Mouse (Mus musculus) adrenal gland, adult (tissue): Measurements from ENCODE around the gene Gbf1.

ENCODE experiments used
- DNase-seq, 2 experiments: peaks; one replicate each; pipeline ENCODE4 v3.0.0; 2022 to 2023; ENCODE audit warnings: low spot score in 1 of 2; ENCODE audit not compliant: inconsistent age in 2 of 2

Gbf1 gene

GRCm38 (mm10) chr19:46314872-46315742 lies 162.8 kb downstream of the Gbf1 start:
- DNase-seq = peak in 1 of 2 experiments; percentile 17

DNA sequence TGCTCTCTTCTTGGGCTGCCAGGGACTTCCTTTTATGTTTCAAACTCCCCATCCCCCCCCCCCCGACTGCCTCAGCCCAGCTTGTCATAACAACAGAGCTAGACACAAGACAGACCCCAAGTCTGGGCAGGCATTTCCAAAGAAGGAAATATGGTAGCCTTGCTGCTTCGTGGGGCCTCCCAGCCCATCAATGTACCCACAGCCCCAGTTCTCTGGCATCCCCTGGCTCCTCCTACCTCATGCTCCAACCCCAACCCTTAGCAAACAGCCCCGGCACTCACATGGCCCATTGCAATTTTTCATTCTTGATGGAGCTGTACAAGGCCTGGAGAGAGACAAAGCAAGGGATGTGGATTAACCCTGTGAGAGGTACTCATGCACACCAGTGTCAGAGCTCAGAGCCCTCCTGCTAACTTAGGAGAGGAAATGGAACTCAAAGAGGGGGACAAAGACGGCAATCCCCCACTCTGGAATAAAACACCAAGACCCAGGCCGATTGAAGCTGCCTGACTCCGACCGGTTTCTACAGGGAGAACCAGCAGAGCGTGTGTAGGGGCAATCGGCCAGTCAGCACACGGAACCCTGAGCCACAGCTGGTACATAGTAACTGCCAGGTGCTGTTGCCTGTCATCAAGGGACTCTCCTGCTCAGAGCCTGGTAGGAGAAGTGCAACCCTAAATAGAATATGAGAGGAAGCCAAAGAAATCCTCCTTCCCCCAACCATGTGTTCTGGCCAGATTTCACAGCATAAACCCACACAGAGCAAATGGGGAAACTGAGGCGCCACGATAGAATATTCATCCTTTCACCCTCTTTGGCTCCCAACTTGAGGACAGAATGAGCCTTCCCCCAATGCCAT lies 163.7 kb downstream of the Gbf1 start:
- DNase-seq = peak in 1 of 2 experiments; percentile 3

GRCm38 (mm10) chr19:46316846-46317545 lies 164.7 kb downstream of the Gbf1 start:
- DNase-seq = peak in 1 of 2 experiments; percentile 5

DNA sequence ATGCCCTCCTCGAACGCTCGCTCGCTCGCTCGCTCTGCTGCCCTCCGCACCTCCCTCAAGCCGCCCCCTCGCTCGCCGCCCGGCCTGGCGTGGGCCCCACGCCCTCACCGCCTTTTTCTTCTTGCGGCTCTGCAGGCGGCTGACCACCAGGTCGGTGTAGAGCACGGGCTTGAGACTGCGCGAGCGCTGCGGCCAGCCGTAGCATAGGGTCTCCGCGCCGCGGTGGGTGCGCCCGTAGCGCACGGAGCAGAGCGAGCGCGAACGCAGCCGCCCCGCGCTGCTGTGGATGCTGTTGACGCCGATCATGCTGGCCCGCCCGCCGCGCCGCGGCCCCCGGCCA lies 165.2 kb downstream of the Gbf1 start:
- no peak for DNase-seq

DNA sequence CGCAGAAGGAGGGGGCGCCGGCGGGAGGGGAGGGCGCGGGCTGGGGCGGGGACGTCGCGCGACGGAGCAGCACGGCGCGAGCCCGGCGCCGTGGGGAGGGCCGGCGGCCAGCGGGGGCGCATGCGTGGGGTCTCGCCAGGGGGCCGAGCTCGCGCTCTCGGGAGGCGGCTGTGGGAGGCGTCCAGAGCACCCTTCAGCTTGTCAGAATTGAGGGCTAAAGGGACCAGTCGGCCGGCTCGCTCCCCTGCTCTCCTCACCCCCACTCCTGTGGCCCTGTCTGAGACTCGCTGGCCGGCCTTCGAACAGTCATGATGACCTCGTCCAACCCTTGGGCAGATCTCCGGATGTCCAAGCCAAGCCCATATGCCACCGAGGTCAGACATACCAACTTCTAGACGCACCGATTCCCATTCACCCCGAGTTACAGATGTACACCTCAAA lies 165.7 kb downstream of the Gbf1 start:
- DNase-seq = peak; percentile 35 to 76

GRCm38 (mm10) chr19:46318586-46319378 lies 166.5 kb downstream of the Gbf1 start:
- peak; percentile 90 to 95 for DNase-seq

- DNase-seq = peak in 1 of 2 experiments; percentile 9
These were observed 167.9 kb downstream of the Gbf1 start for GRCm38 (mm10) chr19:46320076-46320785.

GRCm38 (mm10) chr19:46321101-46321943 lies 169.0 kb downstream of the Gbf1 start:
- DNase-seq = peak in 1 of 2 experiments; percentile 10

DNA sequence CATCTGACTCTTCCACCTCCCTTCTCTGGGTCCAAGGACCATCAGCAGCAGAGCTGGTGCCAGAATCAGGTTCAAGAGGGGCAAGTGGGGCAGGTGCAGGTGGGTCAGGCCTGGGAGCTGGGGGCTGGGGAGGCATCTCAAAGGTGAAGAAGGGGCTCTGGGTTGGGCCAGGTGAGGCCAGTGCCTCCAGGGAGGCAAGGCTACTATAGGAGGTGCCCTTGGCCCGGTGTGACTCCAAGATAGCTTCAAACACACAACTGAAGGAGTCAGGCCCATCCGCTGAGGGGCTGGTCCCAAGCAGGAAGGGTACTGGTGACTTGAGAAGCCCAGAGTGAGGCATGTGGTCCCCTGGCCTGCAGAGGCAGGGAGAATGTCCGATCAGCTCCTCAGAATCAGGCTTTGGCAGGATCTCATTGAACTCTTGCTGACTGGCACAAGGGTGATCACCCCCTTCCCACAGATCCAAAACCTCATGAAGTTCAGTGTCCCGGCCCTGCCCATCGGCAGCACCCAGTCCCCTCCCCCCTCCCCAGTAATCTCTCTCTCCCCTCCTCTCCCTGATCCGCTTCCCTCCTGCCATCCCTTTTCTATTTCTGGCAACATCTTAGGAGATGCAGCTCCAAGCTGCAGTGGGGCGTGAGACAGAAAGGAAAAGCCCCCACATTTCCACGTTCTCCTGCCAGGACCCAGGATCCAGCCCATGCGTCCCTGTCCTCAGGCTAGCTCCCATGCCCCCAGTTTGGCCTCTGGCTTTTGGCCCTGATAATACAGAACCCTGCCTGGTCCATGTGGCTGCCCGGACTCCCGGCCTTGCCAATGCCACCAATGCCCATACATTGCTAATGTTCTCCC lies 170.1 kb downstream of the Gbf1 start:
- no peak for DNase-seq

GRCm38 (mm10) chr19:46322996-46323572 lies 170.8 kb downstream of the Gbf1 start:
- DNase-seq = no peak

GRCm38 (mm10) chr19:46323716-46324115 lies 171.4 kb downstream of the Gbf1 start:
- no peak for DNase-seq

DNA sequence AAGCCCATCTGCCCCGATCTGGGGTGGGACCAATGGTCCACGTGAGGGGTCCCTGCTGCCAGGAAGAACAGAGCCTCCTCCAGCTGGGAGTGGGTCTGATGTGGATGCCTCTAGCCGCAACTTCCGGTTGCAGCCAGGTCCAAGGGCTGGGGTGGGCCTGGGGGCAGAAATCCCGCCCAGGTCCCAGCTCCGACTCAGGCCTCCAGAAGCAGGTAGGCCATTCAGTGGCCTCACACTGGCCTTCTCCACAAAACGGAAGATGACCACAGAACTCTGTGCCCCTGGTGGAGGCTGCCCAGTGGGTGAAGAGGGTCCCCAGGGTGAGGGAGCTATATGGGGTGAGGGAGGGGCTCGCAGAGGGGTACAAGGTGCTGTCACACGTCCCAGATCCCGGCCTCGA lies 172.1 kb downstream of the Gbf1 start:
- no peak for DNase-seq

DNA sequence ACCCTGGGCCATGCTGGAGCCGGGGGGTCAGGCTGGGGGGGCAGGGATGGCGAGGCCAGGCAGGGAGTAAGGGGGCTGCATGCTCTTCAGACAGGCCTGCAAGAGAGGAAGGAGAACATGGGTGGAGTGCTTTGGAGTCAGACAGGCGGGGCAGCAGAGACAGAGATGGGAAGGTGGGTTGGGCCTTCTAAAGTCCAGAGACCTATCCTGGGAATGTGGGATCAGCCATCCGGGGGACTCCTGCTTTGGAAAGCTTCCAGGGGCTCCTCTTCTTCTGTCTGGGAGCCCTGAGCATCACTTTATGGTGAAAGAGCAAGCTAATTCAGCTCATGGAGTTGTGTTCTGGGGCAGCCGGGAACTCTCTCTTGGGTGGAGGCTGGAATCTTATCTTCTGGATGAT lies 172.6 kb downstream of the Gbf1 start:
- no peak for DNase-seq

DNA sequence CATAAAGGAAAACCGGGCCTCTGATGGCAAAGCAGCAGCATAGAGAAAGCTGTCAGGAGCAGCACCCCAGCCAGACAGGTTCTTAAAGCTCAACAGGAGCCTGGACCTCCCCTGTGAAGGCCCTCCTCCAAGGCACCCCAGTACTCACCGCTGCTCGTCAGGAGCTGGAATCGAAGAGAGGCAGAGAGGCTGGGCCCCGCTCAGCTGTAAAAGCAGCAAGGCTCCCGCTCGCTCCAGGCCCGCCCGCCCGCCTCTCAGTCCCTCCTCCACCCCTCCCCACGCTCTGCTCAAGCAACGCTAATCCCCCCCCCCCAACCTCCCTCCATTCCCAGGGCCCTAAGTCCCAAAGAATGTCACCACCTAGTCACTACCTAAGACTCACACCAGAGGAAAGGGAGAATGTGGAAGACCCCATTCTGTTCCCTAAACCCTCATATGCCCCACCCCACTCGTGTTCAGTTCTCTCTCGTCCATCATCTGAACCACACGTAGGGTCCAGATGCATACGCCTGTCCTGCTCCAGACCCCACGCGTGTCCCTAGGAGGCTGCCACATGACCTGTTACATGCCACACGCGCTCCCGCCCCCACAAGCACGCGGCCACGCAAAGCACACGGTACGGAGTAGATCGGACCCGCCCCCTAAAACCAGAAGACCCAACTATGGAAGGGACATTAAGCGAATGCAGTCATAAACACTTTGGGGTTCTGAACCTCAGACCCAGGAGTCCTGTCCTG lies 173.9 kb downstream of the Gbf1 start:
- no peak for DNase-seq

DNA sequence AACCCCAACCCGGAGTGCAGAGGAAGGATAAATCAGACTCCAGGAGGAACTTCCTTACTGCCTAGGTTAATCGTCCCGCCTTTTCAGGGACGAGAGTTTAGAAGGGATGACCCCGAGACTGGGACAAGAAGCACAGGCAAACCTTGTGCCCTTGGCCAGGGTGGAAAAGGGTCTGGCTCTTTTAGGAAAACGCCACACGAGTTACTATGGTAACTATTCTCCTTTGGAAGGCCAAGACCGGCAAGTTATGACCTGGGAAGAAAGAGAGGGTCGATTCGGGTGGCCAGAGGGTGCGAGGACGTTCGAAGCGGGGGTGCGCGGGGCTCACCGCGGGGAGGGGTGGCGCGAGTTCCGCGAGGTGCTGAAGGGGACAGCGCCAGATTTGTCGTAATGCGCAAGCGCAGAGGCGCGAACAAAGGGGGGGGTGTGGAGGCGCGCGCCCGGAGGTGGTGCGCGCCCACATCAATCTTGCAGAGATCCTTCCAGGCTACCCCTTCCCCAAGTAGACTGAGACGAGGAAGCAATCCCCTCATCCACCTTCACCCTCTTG lies 174.5 kb downstream of the Gbf1 start, which contains the start of gene Psd:
Psd (minus strand) TSS at position 401 of the 550 bp plus-strand sequence.
- DNase-seq = peak; percentile 71 to 89

- no peak for DNase-seq
These were observed 175.3 kb downstream of the Gbf1 start for GRCm38 (mm10) chr19:46327531-46328064.
